Mouse (Mus musculus) effector memory CD4-positive, alpha-beta T cell, adult 7 months (primary cell): ENCODE results near the gene Spc25. TPM values are rescaled to one million over a fixed set of nuclear protein-coding genes. Genes with fewer than 3 reads are reported as not detected.

Experiments used
- polyA plus RNA-seq: library from polyadenylated mRNA; unstranded; fragments of 100-300 nt; shearing (Covaris generic); gene quantifications from one replicate; pipeline ENCODE4 v1.2.1, GENCODE M21; 2017

The Spc25 gene
- polyA plus RNA-seq: 2.2 TPM

GRCm38 (mm10) chr2:69205791-69206351, at the start of gene Spc25:
Spc25 (minus strand) TSS chr2:69206194.

GRCm38 (mm10) chr2:69210773-69211172, 4.8 kb upstream of the Spc25 start, which contains the start of gene G6pc2:
G6pc2 (plus strand) TSS chr2:69211073.

Other genes with a start within 250 kb of the Spc25 start
- gene Nostrin, start 70.4 kb downstream of the Spc25 start, polyA plus RNA-seq: 0.21 TPM
- gene G6pc2, start 4.9 kb upstream of the Spc25 start, polyA plus RNA-seq: not detected
- 0.43 TPM for gene Abcb11, start 136.4 kb upstream of the Spc25 start, polyA plus RNA-seq
- 0.11 TPM for gene Dhrs9, start 174.3 kb upstream of the Spc25 start, polyA plus RNA-seq